Mouse (Mus musculus): ENCODE results near the gene Pkd1l2.

The Pkd1l2 gene

DNA sequence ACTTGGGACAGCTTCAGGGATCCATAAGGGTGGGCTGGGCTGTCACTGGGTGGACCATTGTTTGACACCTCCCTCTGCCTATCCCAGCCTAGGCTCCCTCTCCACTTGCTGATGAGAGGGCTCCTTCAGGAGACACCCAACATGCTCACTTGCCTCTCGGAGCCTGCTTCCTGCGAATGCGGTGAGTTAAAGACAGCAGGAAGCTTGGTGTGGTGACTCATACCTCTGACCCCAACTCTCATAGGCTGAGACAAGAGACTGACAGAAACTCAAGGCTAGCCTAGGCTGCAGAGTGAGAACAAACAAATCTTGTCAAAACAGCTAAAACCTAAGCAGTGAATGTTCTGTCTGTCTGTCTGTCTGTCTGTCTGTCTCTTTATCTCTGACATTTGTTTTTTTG is 48.9 kb downstream of the Pkd1l2 start:
- DNase-seq (ENCODE audit: low spot score), result no peak

DNA sequence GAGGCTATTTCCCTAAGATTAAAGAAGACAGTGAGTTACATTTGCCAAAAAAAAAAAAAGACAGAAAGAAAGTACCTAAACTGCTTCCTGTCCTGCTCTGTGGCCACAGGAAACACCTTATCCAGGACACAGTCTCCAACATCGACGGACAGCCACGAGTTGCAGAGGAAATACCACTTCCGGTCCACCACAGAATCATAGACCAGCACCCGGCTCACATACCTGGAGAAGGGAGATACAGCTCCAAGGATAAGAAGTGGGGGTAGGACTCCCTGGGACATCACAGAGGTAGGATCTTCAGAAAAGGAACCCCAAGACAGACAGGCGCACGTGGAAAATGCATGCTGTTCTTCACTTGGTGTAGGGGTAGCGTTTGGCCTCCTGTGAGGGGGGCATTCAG is 49.6 kb downstream of the Pkd1l2 start:
- no peak for DNase-seq (ENCODE audit: low spot score)

DNA sequence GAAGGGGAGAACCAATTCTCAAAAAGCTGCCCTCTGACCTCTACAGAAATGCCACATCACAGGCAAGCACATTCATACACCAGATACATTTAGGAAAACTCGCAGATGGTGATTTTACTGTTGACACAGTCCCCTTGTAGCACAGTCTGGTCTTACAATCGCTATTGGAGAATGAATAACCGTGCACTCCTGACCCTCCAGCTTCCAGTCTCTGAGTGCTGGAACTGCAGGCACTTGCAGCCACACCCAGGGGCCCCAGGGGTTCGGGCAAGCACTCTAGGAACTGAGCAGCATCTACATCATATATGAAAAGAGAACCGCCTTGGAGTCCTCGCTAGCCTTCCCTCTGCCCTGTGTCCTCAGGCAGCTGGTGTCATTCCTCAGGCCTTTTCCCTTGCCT is 50.8 kb downstream of the Pkd1l2 start:
- DNase-seq (ENCODE audit: low spot score), result no peak

DNA sequence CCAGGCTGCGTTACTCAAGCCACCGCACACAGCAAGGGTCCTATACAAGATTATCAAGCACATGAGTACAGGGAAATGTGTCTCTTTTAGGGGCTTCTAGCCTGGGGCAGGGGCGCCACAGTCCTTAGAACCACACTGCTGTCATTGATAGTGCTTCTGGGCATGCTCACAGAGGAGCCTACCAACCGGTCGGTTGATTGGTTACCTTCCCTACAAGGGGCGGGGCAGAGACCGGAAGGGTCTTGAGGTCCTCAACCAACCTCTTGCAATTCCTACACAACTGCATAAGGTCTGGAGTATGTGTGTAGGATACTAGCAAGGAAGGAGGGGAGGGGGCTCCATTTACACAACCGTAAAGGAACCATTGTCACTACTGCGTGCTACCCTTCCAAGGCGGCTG is 53.6 kb downstream of the Pkd1l2 start:
- no peak for DNase-seq (ENCODE audit: low spot score)

DNA sequence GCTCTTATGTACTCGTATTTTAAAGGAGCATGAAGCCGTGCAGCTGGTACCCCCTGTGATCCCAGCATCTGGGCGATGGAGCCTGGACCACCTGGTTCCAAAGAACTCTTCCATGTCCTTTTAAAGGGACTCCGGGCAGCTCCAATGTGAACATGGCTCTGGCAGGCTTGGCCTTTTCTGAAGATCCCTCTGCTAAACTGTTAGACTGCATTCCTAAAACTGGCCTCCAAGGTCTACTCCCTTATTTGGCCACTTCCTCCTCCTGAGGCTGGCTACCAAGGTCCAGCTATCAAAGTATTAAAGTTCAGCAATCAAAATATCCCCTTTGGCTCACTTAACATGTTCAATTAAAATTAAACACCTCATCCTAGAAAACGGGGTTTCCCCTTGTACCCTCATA is 54.6 kb downstream of the Pkd1l2 start:
- DNase-seq (ENCODE audit: low spot score), result no peak

DNA sequence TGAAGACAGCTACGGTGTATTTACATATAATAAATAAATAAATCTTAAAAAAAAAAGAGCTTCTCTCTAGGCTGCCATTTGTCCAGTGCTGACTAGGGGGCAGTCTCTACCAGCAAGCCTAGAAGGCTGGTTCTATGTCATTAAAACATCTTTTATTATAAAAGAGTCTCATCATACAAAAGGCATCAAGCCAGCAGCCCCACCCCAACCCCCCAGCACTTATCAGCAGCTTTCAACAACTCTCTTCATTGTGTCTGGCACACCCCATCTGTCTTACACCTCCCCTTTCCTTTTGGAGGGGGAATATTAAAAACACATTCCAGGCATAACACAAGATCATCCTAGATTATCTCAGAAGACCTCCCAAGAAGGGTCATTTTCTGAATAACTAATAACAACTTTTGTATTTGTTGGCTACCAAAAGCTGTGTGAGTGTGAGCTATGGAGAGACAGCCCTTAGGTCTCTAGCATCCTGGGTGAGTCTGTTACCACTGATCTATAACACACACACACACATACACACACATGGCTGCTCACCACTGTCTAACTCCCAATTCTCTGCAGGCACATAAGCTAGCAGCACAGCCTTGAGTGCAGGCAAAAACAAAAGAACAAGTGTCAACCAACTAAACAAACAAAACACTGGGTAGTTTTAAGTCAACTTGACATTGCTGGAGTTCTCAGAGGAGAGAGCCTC is 59.8 kb downstream of the Pkd1l2 start:
- DNase-seq (ENCODE audit: low spot score), result no peak

DNA sequence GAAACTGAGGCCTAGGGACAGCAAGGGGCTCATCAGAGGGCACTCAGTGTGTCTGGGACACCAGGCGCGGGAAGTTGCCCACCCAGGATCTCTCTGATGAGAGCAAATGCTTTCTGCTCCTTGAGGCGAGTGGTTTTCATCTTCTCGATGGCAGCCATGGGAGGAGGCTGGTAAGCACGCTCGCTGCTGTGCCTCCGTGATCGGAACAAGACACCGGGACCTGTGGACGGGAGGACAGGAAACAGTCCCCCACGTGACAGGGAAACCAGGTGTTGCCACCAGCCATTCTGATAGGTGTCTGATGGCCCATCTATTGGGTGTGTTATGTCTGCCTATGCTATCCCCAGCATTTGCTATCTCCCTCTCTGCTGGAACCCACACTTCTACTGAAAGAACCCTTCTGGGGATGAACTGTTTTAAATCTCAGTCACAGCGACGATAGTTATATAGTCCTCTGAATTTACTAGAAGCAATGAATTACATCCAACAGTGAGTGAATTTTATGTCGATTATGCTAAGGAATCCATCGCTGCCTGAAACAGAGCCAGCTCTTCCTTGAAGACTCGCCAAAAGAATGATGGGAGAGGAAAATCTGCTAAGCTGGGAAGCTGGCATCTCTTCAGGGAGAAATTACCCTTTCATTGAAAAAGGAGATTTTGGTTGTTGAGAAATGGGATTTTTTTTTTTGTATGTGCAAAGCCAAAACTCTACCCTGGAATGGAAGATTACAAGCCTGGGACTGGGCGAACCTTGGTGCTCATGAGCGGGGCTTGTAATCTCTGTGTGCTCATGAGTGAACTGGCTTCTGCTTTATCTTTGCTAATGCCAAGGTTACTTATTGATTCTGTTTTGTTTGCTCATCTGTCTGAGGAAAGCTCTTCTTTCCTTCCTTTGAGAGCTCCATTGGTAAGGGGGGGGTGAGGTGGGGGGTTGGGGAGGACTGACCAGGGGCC is 62.6 kb downstream of the Pkd1l2 start:
- DNase-seq (ENCODE audit: low spot score), result no peak

DNA sequence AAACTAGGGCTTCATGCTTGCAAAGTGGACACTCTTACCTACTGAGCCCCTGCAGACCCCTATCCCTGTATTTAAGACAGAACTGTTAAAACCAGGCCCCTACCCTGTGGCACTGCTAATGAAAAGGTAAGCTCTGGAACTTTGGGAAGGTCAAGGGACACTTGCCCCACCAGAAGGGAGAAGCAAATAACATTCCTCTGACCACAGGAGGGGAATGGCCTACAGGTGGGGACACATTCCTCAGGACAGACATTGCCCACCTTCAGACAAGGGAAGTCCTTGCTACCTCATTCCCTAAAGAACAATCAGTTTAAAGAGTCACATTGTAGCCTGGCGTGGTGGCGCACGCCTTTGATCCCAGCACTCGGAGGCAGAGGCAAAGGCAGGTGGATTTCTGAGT is 64.4 kb downstream of the Pkd1l2 start:
- no peak for DNase-seq (ENCODE audit: low spot score)

DNA sequence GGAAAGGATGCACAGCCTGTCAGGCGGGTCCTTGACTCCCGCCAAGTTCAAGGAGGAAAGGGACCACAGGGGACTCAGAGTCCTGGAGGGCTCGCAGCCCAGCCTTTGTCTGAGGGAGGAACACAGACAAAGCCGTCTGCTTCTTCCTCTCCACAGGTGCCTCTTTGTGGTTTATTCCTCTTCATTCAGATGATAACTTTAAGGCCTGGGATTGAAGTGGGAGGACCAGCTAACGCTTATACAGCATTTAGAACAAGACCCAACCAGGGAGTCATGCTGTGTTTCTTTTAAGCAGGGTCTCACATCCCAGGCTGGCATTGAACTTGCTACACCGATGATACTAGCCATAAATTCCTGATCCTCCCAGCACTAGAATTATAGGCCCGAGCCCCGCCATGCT is 65.2 kb downstream of the Pkd1l2 start:
- no peak for DNase-seq (ENCODE audit: low spot score)

DNA sequence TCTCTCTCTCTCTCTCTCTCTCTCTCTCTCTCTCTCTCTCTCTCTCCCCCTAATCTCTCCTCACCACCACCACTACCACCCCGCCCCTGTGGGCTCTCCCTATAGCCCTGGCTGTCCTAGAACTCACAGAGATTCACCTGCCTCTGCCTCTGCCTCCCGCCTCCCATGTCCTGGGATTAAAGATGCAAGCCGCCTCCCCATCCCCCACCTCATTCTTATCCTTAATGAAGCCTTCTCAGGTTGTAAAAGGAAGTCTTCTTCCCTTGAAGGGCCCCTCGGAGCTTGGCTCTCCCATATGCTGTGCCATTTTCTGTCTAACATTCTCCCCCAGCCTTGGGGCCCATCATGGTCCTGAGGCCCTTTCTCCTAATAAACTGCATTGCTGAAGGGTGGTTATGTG is 66.6 kb downstream of the Pkd1l2 start:
- DNase-seq (ENCODE audit: low spot score), result no peak

DNA sequence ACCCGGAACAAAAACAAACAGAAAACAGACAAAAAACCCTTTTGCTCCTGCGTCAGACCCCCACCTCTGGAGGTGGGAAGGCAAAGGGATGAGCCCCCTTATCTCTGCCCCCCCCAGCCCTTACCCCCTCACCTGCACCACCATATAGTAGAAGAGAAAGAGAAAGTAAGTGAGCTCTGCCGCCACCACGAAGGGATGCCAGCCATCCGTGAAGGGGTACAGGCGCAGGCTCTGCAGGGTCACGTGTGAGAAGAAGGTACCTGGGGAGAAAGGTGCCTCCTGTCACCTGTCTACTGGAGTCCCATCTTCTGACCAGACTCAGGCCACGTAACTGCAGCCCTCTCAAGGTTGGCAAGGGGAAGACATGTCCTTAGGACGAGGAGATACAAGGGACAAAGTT is 70.9 kb downstream of the Pkd1l2 start:
- DNase-seq (ENCODE audit: low spot score), result no peak

DNA sequence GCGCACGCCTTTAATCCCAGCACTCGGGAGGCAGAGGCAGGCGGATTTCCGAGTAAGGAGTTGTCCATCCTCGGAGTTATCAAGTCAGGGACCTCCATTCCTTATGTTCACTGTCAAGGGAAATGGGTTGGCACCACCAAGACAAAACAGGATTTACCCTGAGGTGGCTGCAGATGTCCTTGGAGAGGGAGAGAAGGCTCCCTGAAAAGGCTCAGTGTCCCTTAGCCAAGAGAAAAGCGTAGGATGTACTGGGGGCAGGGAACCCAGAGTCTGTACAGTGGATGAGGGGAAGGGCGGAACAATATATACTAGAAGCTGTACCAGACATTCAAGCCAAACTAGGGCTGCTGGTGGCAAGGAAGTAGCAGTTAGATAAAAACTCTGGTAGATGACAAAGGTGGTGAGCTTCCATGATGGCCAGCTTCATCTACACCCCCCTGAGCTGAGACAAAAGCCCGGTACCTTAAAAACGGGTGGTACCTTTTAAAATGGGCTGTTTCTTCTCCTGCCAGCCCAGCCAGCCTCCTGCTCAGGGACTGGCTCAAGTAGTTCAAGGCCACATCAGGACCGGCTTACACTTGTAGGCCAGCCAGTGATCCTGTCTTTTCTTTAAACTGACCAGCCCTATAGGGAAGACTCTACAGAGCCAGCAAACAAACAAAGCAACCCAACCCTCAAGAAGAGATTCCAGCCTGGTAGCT is 88.1 kb downstream of the Pkd1l2 start:
- no peak for DNase-seq (ENCODE audit: low spot score)

DNA sequence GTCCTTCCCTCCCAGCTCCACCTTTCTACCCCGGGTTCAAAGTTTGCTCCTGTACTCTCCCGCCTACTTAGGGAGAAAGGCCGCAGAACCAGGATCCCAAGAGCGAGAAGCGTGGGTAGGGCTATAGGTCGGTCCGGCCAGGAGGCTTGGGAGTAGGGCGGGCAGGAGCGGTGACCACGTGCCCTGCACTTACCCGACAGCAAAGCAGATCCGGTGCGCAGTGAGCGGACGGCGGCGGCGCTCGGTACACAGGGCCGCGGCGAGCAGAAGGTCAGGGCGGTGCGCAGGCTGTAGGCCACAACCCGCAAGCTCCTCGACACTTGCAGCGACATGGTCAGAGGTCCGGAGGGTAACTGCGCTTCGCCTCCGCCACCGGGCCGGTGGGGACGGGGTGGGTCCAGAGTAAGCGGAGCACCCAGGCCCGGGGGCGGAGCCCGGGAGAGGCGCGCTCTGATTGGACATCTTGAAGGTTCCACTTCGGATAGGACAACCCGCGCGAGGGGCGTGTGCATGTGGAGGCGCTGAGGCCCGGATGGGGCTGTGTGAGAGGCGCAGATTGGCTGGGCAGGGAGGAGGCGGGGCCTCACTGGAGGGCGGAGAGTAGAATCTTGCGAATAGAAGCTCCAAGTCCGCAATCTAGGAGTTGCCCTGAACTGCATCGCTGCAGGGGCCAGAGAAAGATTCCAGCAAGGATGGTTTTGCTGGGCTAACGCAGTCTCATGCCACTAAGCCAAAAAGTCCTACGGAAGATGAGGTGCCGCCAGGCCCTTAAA is 89.0 kb downstream of the Pkd1l2 start, which contains the start of gene Gcsh:
TSS of gene Gcsh (minus strand) at position 443 of the 773 bp plus-strand sequence.
- DNase-seq (ENCODE audit: low spot score), result peak; percentile 99

DNA sequence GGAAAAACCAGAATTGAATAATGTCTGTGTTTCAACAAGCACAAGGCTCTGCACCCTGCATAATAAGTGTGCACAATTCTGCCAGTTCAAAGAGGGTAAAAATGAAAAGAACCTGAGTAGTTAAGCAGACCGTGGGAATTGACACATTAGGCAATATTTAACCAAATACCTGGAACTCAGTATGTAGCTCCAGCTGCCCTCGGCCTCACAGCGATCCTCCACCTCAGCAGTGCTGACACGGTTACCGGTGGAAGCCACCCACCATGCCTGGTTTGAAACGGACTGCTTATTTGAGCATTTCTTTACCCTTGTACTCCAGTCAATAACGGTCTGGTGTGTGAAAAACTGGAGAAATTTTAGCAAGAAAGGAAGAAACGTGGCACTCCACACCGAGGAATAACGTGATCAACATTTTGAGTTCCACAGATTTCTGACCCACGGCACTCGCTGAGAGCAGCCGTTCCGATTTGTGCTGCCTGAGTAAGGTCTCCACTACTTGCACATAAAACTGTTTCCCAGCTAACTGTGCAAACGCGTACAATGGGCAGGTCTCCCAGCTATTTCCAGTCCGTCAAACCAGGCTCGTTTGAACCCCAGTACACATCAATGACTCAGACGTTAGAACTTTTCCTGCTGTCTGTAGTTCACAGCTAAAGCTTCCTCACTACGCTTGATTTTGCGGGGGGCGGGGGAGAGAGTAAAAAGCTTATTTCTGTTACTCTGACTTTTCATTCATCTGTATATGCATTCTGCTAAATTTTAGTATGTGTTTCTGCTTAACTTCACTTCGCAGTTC is 89.9 kb downstream of the Pkd1l2 start:
- DNase-seq (ENCODE audit: low spot score), result no peak

DNA sequence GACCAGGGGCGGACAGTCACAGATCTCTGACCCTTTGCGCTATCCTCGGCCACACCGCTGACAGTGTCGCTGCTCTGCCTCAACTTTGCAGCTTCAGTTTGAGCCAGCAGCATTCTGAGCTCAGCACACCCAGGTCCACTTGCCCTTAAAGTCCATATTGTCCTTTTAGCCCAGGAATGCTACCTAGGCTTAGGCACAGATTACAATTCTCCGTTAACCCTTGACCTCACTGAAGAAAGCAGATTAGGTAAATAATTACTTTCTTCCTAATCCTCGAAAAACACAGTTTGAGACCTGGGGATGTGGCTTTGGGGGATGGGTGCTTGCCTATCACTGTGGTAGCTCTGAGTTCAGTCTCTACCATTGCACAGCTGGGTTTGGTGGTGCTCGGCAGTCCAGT is 91.0 kb downstream of the Pkd1l2 start:
- DNase-seq (ENCODE audit: low spot score), result no peak

DNA sequence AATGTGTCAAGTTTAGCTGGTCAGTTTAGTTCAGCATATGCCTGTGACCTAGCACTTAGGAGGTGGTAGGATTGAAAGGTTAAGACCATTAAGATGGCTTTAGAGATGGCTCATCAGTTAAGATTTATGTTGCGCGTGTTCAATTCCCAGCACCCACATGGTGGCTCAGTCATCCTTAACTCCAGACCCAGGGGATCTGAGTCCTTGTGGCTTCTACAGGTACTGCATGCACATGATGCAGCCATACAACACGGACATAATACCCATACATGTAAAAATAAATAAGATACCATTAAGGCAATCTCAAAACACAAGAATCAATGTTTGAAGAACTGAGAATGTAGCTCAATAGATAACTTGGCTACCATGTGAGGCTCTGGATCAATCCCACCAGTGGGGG is 92.4 kb downstream of the Pkd1l2 start:
- no peak for DNase-seq (ENCODE audit: low spot score)

DNA sequence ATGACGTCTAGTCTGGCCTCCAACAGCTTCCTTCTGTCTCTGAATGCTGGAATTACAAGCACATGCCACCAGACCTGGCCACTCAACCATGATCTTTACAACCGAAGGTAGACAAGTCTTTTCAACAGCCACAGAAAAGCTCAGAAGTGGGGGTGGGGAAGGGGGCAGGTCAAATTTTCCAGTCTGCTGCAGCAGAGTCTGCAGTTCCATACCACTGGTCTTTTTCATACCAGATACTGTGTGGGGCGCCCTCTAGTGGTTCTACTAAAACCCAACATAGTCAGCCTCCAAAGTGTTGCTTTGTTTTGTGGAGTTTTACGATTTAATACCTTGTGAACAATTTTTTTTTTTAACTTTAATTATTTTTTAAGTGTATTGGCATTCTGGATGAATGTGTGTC is 102.1 kb downstream of the Pkd1l2 start:
- peak; percentile 79 for DNase-seq (ENCODE audit: low spot score)

DNA sequence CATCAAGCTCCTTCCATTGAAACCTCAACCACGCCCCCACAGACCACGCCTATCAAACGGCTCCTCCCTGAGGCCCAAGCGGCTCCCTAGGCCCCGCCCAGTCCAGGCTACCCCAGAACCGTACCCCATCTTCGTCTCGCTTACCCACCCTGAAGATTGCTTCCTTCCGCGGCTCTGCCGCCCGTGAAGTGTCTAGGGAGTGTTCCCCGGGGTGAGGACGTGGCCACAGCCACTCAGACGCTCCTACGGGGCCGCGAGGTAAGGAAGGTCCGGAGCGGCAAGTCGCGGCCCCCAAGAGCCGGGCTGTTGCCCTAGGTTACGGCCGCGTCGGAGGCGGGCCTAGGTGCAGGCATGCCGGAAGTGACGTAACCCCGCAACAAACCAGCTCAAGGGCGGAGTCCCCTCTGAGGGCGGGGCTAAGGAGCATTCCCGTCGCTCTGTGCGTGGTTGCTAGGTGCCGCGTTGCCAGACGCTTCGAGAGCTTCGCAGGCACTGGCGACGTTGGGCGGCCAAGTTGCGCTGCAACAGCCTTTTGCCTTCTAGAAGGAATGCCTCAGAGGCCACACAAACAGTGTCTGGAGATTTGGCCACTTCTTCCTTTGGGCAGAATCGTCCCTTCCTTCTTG is 103.5 kb downstream of the Pkd1l2 start, which contains the start of gene 1700030J22Rik:
TSS of gene 1700030J22Rik (minus strand) at position 329 of the 626 bp plus-strand sequence.
- DNase-seq (ENCODE audit: low spot score), result peak; percentile 99

DNA sequence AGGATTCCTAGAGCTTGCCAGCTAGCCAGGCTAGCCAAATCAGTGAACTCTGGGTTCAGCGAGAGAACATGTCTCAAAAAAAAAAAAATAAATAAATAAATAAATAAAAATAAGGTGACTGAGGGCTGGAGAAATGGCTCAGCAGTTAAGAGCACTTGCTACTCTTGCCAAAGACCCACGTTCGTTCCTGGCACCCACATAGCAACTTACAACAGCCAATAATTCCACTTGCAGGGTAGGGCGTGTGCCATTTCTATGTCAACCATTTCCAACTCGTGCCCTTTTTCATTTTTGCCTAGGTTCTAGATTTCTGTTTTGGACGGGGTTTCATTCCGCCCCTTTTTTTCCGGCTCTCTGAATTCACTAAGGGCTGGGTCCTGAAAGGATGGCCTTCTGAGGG is 104.2 kb downstream of the Pkd1l2 start:
- DNase-seq (ENCODE audit: low spot score), result no peak

DNA sequence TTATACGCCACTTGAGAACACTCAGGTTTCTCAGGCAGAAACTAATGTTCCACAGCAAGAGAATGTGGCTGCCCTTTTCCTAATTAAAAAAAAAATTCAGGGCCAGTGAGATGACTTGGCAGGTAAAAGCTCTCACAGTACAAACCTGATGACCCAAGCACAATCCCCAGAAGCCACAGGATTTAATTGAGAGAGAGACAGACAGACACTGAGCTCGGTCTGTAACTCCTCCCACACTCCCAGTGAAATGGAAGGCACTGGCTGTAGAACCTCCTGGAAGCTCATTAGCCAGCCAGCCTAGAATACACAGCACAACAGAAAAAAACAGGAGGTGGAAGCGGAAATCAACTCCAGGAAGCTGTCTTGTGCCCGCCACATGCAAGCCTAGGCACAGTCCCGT is 106.6 kb downstream of the Pkd1l2 start:
- no peak for DNase-seq (ENCODE audit: low spot score)

DNA sequence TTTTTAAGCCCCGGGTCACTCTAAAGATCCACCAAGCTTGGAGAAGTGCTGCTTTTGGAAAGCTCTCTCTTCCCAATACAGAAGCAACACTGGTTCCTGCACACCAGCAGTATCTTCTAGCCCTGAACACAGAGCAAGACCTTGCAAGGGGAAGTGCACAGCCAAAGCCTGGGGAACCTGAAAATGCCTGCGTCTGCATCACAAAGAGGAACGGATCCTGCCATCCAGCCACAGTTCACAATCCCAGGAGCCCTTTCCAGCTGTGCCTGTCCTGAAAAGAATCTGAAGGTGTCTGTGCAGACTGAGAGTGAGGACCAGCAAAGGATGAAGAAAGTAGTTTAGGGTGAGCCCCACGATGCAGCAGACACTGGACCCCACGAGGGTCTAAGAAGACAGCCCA is 107.2 kb downstream of the Pkd1l2 start:
- no peak for DNase-seq (ENCODE audit: low spot score)
